Comparison of ENCODE assay signal across 8 mouse cellular contexts in the genomic region with DNA sequence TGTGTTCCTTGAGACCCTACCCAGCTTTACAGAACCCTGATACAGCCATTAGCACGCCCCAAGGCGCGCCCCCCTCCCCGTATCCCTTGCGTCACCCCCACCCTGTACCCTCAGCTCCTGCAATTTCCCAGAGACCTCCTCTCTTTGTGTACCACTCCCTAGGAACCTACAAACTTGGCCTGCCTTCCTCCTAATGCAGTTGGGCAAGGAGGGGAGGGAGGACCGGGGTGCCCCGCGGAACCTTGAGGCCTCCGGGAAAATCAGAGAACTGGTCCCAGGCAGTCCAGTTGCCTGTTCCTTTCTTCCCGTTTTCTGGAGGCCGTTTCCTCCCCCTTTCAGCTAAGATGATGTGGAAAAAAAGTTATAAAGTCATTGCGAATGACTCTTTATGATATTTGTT. TPM values are rescaled to one million over a fixed set of nuclear protein-coding genes. Genes with fewer than 3 reads are reported as not detected.
DNase-seq lines count a peak whose midpoint lies in the region; ATAC-seq and TF ChIP-seq lines count a peak whose summit lies in the region.

No protein-coding gene starts in this region.

- DNase-seq in heart, postnatal 0 days (ENCODE audit: low spot score): no peak
- no peak for DNase-seq in heart, postnatal 14 days
- DNase-seq in hindbrain, embryonic 10.5 days (ENCODE audit: low spot score): peak; percentile 30
- no peak for DNase-seq in liver, embryonic 14.5 days (ENCODE audit: low read depth in 3 of 3, low spot score in 3 of 3)
- DNase-seq in layer of hippocampus, adult 9-11 months: no peak
- no peak for DNase-seq in gastrocnemius, postnatal 4 days (ENCODE audit: low spot score in 2 of 2)
- DNase-seq in right cerebral cortex, postnatal 4 days: no peak

- H3K4me3 ChIP-seq in heart, postnatal 0 days (ENCODE audit: low read depth, low read length): peak overlapping the region; percentile 94
- peak overlapping the region; percentile 11; the same call in 1 of the 2 replicates for H3K4me3 ChIP-seq in brown adipose tissue, adult 24 weeks (ENCODE audit: insufficient read depth, low read depth, low read length)
- H3K4me3 ChIP-seq in hindbrain, embryonic 10.5 days: peak overlapping the region; percentile 79
- peak overlapping the region; percentile 60 to 76; a peak in 3 of 4 replicates for H3K4me3 ChIP-seq in liver, embryonic 14.5 days (ENCODE audit: insufficient read depth in 1 of 2, low read depth in 2 of 2, low read length in 2 of 2)

- peaks cover 7% of the 10 kb centered on the region for H3K4me1 ChIP-seq in heart, postnatal 0 days (ENCODE audit: control insufficient read depth, insufficient read depth)
- no peaks in the 10 kb centered on the region for H3K4me1 ChIP-seq in brown adipose tissue, adult 24 weeks (ENCODE audit: control insufficient read depth, insufficient read depth, insufficient read length, low read length)
- peaks cover 13% of the 10 kb centered on the region for H3K4me1 ChIP-seq in hindbrain, embryonic 10.5 days (replicated peaks)
- H3K4me1 ChIP-seq in liver, embryonic 14.5 days (replicated peaks; ENCODE audit: control insufficient read depth in 2 of 2, insufficient read depth in 2 of 2, low read length in 1 of 2): peaks cover 4 to 6% of the 10 kb centered on the region in 2 experiments; a peak in 3 of 4 replicates

- intact Hi-C loops in heart, postnatal 14 days (cut with DNase I): no loop called here

- H3K9me3 ChIP-seq in heart, postnatal 0 days (replicated peaks; ENCODE audit: control insufficient read depth, low read length): no peaks in the 10 kb centered on the region
- no peaks in the 10 kb centered on the region for H3K9me3 ChIP-seq in hindbrain, embryonic 10.5 days
- H3K9me3 ChIP-seq in liver, embryonic 14.5 days (ENCODE audit: control insufficient read depth, low read length): no peaks in the 10 kb centered on the region

- TF ChIP-seq EP300 in heart, postnatal 0 days (IDR thresholded peaks at IDR 0.05; ENCODE audit: low read depth): no peak
- no peak for TF ChIP-seq EP300 in liver, embryonic 14.5 days (IDR thresholded peaks at IDR 0.05; ENCODE audit: low read depth)

- no peak for TF ChIP-seq CTCF in heart, postnatal 0 days (IDR thresholded peaks at IDR 0.05; ENCODE audit: low read depth)
- no peak for TF ChIP-seq CTCF in liver, embryonic 14.5 days (IDR thresholded peaks at IDR 0.05; ENCODE audit: low read depth)

- no peak for ATAC-seq in heart, postnatal 0 days (ENCODE audit: insufficient read depth, low read depth)
- no peak for ATAC-seq in liver, embryonic 14.5 days (ENCODE audit: insufficient read depth)

- H3K36me3 ChIP-seq in heart, postnatal 0 days (replicated peaks; ENCODE audit: control insufficient read depth, insufficient read depth, low read length): no peaks in the 10 kb centered on the region
- H3K36me3 ChIP-seq in hindbrain, embryonic 10.5 days: no peaks in the 10 kb centered on the region
- H3K36me3 ChIP-seq in liver, embryonic 14.5 days (replicated peaks; ENCODE audit: control insufficient read depth, insufficient read depth, low read depth): no peaks in the 10 kb centered on the region

- 12% methylated on average over 12 of the region's 12 CpGs for WGBS in heart, postnatal 0 days
- WGBS in hindbrain, embryonic 10.5 days: 7% methylated on average over 12 of the region's 12 CpGs
- WGBS in liver, embryonic 14.5 days (ENCODE audit: insufficient replicate concordance): 21% methylated on average over 12 of the region's 12 CpGs

- no peaks in the 10 kb centered on the region for H3K27me3 ChIP-seq in heart, postnatal 0 days (ENCODE audit: control insufficient read depth, insufficient read depth, low read length)
- H3K27me3 ChIP-seq in hindbrain, embryonic 10.5 days (ENCODE audit: insufficient read depth, poor library complexity, severe bottlenecking): 0 out of 2 replicates have a peak, but pooled peaks cover 3% of the 10 kb centered on the region
- H3K27me3 ChIP-seq in liver, embryonic 14.5 days (ENCODE audit: control insufficient read depth, insufficient read depth, low read length): peaks cover 2% of the 10 kb centered on the region; the same call in 1 of the 2 replicates

- no peak overlapping the region for H3K27ac ChIP-seq in heart, postnatal 0 days (ENCODE audit: low read depth)
- H3K27ac ChIP-seq in brown adipose tissue, adult 24 weeks (replicated peaks; ENCODE audit: low read depth, low read length): no peak overlapping the region
- peak overlapping the region; percentile 98 for H3K27ac ChIP-seq in hindbrain, embryonic 10.5 days
- no peak overlapping the region for H3K27ac ChIP-seq in liver, embryonic 14.5 days

- no peak overlapping the region for H3K9ac ChIP-seq in heart, postnatal 0 days (replicated peaks; ENCODE audit: low read depth, low read length)
- no peak overlapping the region for H3K9ac ChIP-seq in liver, embryonic 14.5 days (replicated peaks)

- peak overlapping the region; percentile 93 for H3K4me2 ChIP-seq in heart, postnatal 0 days (ENCODE audit: low read depth, low read length)
- peak overlapping the region; percentile 97 for H3K4me2 ChIP-seq in liver, embryonic 14.5 days (ENCODE audit: low read depth)

RNA-seq across cellular contexts. Expression of a gene that starts 1.3 kb away (rescaled TPM):
- total RNA-seq in heart, postnatal 0 days (2014; rRNA removed; ENCODE audit: low replicate concordance): 10.0 and 12.2 TPM in 2 replicates
- polyA plus RNA-seq in heart, postnatal 0 days (2015; fragmentation: Nextera tagmentation; extraction: Ambion mirVana): 5.7 TPM in 2 replicates
- 1 to 10 TPM; 6.7 to 7.0 TPM for total RNA-seq in heart, postnatal 14 days (2021)
- 12.9 and 15.2 TPM in 2 replicates for polyA plus RNA-seq in brown adipose tissue, adult 24 weeks (2012; ENCODE audit: insufficient read depth, insufficient read length, missing spikeins)
- polyA plus RNA-seq in hindbrain, embryonic 10.5 days (2016; fragmentation: Nextera tagmentation; extraction: Ambion mirVana): 11.9 and 14.9 TPM in 2 replicates
- 2.3 and 2.9 TPM in 2 replicates for polyA plus RNA-seq in liver, embryonic 14.5 days (2012; rRNA removed)
- 4.1 and 5.0 TPM in 2 replicates for polyA plus RNA-seq in liver, embryonic 14.5 days (2014; fragmentation: Nextera tagmentation; extraction: Ambion mirVana)
- total RNA-seq in gastrocnemius, postnatal 4 days (2021): 10 to 100 TPM; 10.3 to 11.5 TPM

RNA-seq across cellular contexts. Expression of a gene that starts 43.2 kb away (rescaled TPM):
- total RNA-seq in heart, postnatal 0 days (2014; rRNA removed; ENCODE audit: low replicate concordance): 4.7 and 5.2 TPM in 2 replicates
- 8.7 and 9.7 TPM in 2 replicates for polyA plus RNA-seq in heart, postnatal 0 days (2015; fragmentation: Nextera tagmentation; extraction: Ambion mirVana)
- total RNA-seq in heart, postnatal 14 days (2021): 10 to 100 TPM; 23.0 to 28.5 TPM
- polyA plus RNA-seq in brown adipose tissue, adult 24 weeks (2012; ENCODE audit: insufficient read depth, insufficient read length, missing spikeins): 40.2 and 143 TPM in 2 replicates
- 95.4 and 120 TPM in 2 replicates for polyA plus RNA-seq in hindbrain, embryonic 10.5 days (2016; fragmentation: Nextera tagmentation; extraction: Ambion mirVana)
- 12.6 and 33.5 TPM in 2 replicates for polyA plus RNA-seq in liver, embryonic 14.5 days (2012; rRNA removed)
- 23.5 and 28.1 TPM in 2 replicates for polyA plus RNA-seq in liver, embryonic 14.5 days (2014; fragmentation: Nextera tagmentation; extraction: Ambion mirVana)
- total RNA-seq in gastrocnemius, postnatal 4 days (2021): 10 to 100 TPM; 34.9 to 38.7 TPM

Comparison
In these comparisons a context has a peak if more than half of its experiments do, and no peak if none do; other contexts are left out.
1. H3K4me3 ChIP-seq: peak in every context shown above with its lines; median percentile 94 in heart, postnatal 0 days; 79 in hindbrain, embryonic 10.5 days; 68 in liver, embryonic 14.5 days; 11 in brown adipose tissue, adult 24 weeks.